Mouse (Mus musculus): ENCODE measurements around the gene Iqca. TPM values are rescaled to one million over a fixed set of nuclear protein-coding genes. Genes with fewer than 3 reads are reported as not detected.

The Iqca gene
- polyA plus RNA-seq, 1 experiment from 2014 or later = not detected

- WGBS = 83% methylated on average over 12 of the region's 12 CpGs
Observed at GRCm38 (mm10) chr1:90180966-90181699, 27.9 kb upstream of the Iqca start.

GRCm38 (mm10) chr1:90180479-90180878 is 27.3 kb upstream of the Iqca start:
- 80% methylated on average over 7 of the region's 7 CpGs for WGBS
- ATAC-seq (ENCODE audit: insufficient read depth, low FRiP score) = no peak

More at GRCm38 (mm10) chr1:90180966-90181699, 27.9 kb upstream of the Iqca start:
- Histone ChIP-seq H3K4me1 (ENCODE audit: control insufficient read depth, insufficient read depth, low read length) (no peaks in the 10 kb centered on the region), H3K27ac (ENCODE audit: low read length) (no peak overlapping the region), H3K9ac (ENCODE audit: low read length) (no peak overlapping the region), H3K36me3 (ENCODE audit: control insufficient read depth, insufficient read depth, low read length) (no peaks in the 10 kb centered on the region), H3K4me3 (replicated peaks; ENCODE audit: low read length) (no peak overlapping the region), H3K4me2 (ENCODE audit: low read depth, low read length) (no peak overlapping the region), H3K27me3 (ENCODE audit: control insufficient read depth, insufficient read depth, low read length) (no peaks in the 10 kb centered on the region), H3K9me3 (replicated peaks; ENCODE audit: control insufficient read depth, low read length) (no peaks in the 10 kb centered on the region)
- ATAC-seq (ENCODE audit: insufficient read depth, low FRiP score) = no peak

GRCm38 (mm10) chr1:90177978-90178377 is 24.8 kb upstream of the Iqca start:
- H3K4me1 ChIP-seq (ENCODE audit: control insufficient read depth, insufficient read depth, low read length) = no peaks in the 10 kb centered on the region
- no peaks in the 10 kb centered on the region for H3K9me3 ChIP-seq (replicated peaks; ENCODE audit: control insufficient read depth, low read length)
- H3K27me3 ChIP-seq (ENCODE audit: control insufficient read depth, insufficient read depth, low read length) = no peaks in the 10 kb centered on the region
- no peak overlapping the region for H3K9ac ChIP-seq (ENCODE audit: low read length)
- ATAC-seq (ENCODE audit: insufficient read depth, low FRiP score) = peak; percentile 71; the same call in 1 of the 2 replicates
- H3K4me3 ChIP-seq (replicated peaks; ENCODE audit: low read length) = no peak overlapping the region
- 34% methylated on average over 5 of the region's 5 CpGs for WGBS
- H3K36me3 ChIP-seq (ENCODE audit: control insufficient read depth, insufficient read depth, low read length) = no peaks in the 10 kb centered on the region
- no peak overlapping the region for H3K4me2 ChIP-seq (ENCODE audit: low read depth, low read length)
- 0 out of 2 replicates have a peak overlapping the region, but pooled peaks have one; percentile 3 for H3K27ac ChIP-seq (ENCODE audit: low read length)

More at GRCm38 (mm10) chr1:90180479-90180878, 27.3 kb upstream of the Iqca start:
- no peak overlapping the region for H3K27ac ChIP-seq (ENCODE audit: low read length)
- H3K4me1 ChIP-seq (ENCODE audit: control insufficient read depth, insufficient read depth, low read length) = no peaks in the 10 kb centered on the region
- H3K27me3 ChIP-seq (ENCODE audit: control insufficient read depth, insufficient read depth, low read length) = no peaks in the 10 kb centered on the region
- no peaks in the 10 kb centered on the region for H3K36me3 ChIP-seq (ENCODE audit: control insufficient read depth, insufficient read depth, low read length)
- no peak overlapping the region for H3K9ac ChIP-seq (ENCODE audit: low read length)
- H3K9me3 ChIP-seq (replicated peaks; ENCODE audit: control insufficient read depth, low read length) = no peaks in the 10 kb centered on the region
- H3K4me3 ChIP-seq (replicated peaks; ENCODE audit: low read length) = no peak overlapping the region
- no peak overlapping the region for H3K4me2 ChIP-seq (ENCODE audit: low read depth, low read length)

GRCm38 (mm10) chr1:90177565-90177964 is 24.4 kb upstream of the Iqca start:
- peak; percentile 63; the same call in 1 of the 2 replicates for ATAC-seq (ENCODE audit: insufficient read depth, low FRiP score)
- no peak overlapping the region for H3K9ac ChIP-seq (ENCODE audit: low read length)

GRCm38 (mm10) chr1:90176223-90176622 is 23.0 kb upstream of the Iqca start:
- H3K9me3 ChIP-seq (replicated peaks; ENCODE audit: control insufficient read depth, low read length) = no peaks in the 10 kb centered on the region
- ATAC-seq (ENCODE audit: insufficient read depth, low FRiP score) = no peak
- H3K4me1 ChIP-seq (ENCODE audit: control insufficient read depth, insufficient read depth, low read length) = no peaks in the 10 kb centered on the region
- no peak overlapping the region for H3K4me2 ChIP-seq (ENCODE audit: low read depth, low read length)
- WGBS = 45% methylated on average over 7 of the region's 7 CpGs
- no peak overlapping the region for H3K4me3 ChIP-seq (replicated peaks; ENCODE audit: low read length)
- H3K36me3 ChIP-seq (ENCODE audit: control insufficient read depth, insufficient read depth, low read length) = no peaks in the 10 kb centered on the region
- no peak overlapping the region for H3K27ac ChIP-seq (ENCODE audit: low read length)
- H3K27me3 ChIP-seq (ENCODE audit: control insufficient read depth, insufficient read depth, low read length) = no peaks in the 10 kb centered on the region
- H3K9ac ChIP-seq (ENCODE audit: low read length) = no peak overlapping the region

More at GRCm38 (mm10) chr1:90177565-90177964, 24.4 kb upstream of the Iqca start:
- no peaks in the 10 kb centered on the region for H3K4me1 ChIP-seq (ENCODE audit: control insufficient read depth, insufficient read depth, low read length)
- H3K4me2 ChIP-seq (ENCODE audit: low read depth, low read length) = no peak overlapping the region
- H3K4me3 ChIP-seq (replicated peaks; ENCODE audit: low read length) = no peak overlapping the region
- H3K9me3 ChIP-seq (replicated peaks; ENCODE audit: control insufficient read depth, low read length) = no peaks in the 10 kb centered on the region
- H3K36me3 ChIP-seq (ENCODE audit: control insufficient read depth, insufficient read depth, low read length) = no peaks in the 10 kb centered on the region
- H3K27ac ChIP-seq (ENCODE audit: low read length) = 0 out of 2 replicates have a peak overlapping the region, but pooled peaks have one; percentile 3
- no peaks in the 10 kb centered on the region for H3K27me3 ChIP-seq (ENCODE audit: control insufficient read depth, insufficient read depth, low read length)

- no peak for ATAC-seq (ENCODE audit: insufficient read depth, low FRiP score)
- H3K36me3 ChIP-seq (ENCODE audit: control insufficient read depth, insufficient read depth, low read length) = no peaks in the 10 kb centered on the region
Observed at GRCm38 (mm10) chr1:90174338-90174737, 21.1 kb upstream of the Iqca start.

GRCm38 (mm10) chr1:90164319-90164718 is 11.1 kb upstream of the Iqca start:
- Histone ChIP-seq H3K4me3 (replicated peaks; ENCODE audit: low read length) (no peak overlapping the region), H3K36me3 (ENCODE audit: control insufficient read depth, insufficient read depth, low read length) (no peaks in the 10 kb centered on the region), H3K4me1 (ENCODE audit: control insufficient read depth, insufficient read depth, low read length) (peaks cover 12% of the 10 kb centered on the region), H3K4me2 (ENCODE audit: low read depth, low read length) (no peak overlapping the region), H3K27ac (ENCODE audit: low read length) (no peak overlapping the region), H3K27me3 (ENCODE audit: control insufficient read depth, insufficient read depth, low read length) (no peaks in the 10 kb centered on the region), H3K9me3 (replicated peaks; ENCODE audit: control insufficient read depth, low read length) (no peaks in the 10 kb centered on the region), H3K9ac (ENCODE audit: low read length) (no peak overlapping the region)
- no peak; the same call in 1 of the 2 replicates for ATAC-seq (ENCODE audit: insufficient read depth, low FRiP score)
- WGBS = 50% methylated on average over 3 of the region's 3 CpGs

More at GRCm38 (mm10) chr1:90174338-90174737, 21.1 kb upstream of the Iqca start:
- no peak overlapping the region for H3K4me3 ChIP-seq (replicated peaks; ENCODE audit: low read length)
- H3K9me3 ChIP-seq (replicated peaks; ENCODE audit: control insufficient read depth, low read length) = no peaks in the 10 kb centered on the region
- no peak overlapping the region for H3K4me2 ChIP-seq (ENCODE audit: low read depth, low read length)
- H3K27me3 ChIP-seq (ENCODE audit: control insufficient read depth, insufficient read depth, low read length) = no peaks in the 10 kb centered on the region
- H3K4me1 ChIP-seq (ENCODE audit: control insufficient read depth, insufficient read depth, low read length) = no peaks in the 10 kb centered on the region
- no peak overlapping the region for H3K9ac ChIP-seq (ENCODE audit: low read length)
- H3K27ac ChIP-seq (ENCODE audit: low read length) = no peak overlapping the region
- 61% methylated on average over 8 of the region's 8 CpGs for WGBS

GRCm38 (mm10) chr1:90163161-90163560 is 10.0 kb upstream of the Iqca start:
- H3K36me3 ChIP-seq (ENCODE audit: control insufficient read depth, insufficient read depth, low read length) = no peaks in the 10 kb centered on the region
- no peaks in the 10 kb centered on the region for H3K9me3 ChIP-seq (replicated peaks; ENCODE audit: control insufficient read depth, low read length)
- H3K27me3 ChIP-seq (ENCODE audit: control insufficient read depth, insufficient read depth, low read length) = no peaks in the 10 kb centered on the region
- 66% methylated on average over 7 of the region's 7 CpGs for WGBS
- no peak overlapping the region for H3K4me2 ChIP-seq (ENCODE audit: low read depth, low read length)
- no peak overlapping the region for H3K9ac ChIP-seq (ENCODE audit: low read length)
- H3K4me1 ChIP-seq (ENCODE audit: control insufficient read depth, insufficient read depth, low read length) = peaks cover 12% of the 10 kb centered on the region
- no peak for ATAC-seq (ENCODE audit: insufficient read depth, low FRiP score)
- H3K4me3 ChIP-seq (replicated peaks; ENCODE audit: low read length) = no peak overlapping the region
- H3K27ac ChIP-seq (ENCODE audit: low read length) = peak overlapping the region; percentile 22; the same call in 1 of the 2 replicates

- Histone ChIP-seq H3K4me2 (ENCODE audit: low read depth, low read length) (peak overlapping the region; percentile 30; the same call in 1 of the 2 replicates), H3K4me3 (replicated peaks; ENCODE audit: low read length) (no peak overlapping the region), H3K4me1 (ENCODE audit: control insufficient read depth, insufficient read depth, low read length) (peaks cover 12% of the 10 kb centered on the region), H3K36me3 (ENCODE audit: control insufficient read depth, insufficient read depth, low read length) (no peaks in the 10 kb centered on the region), H3K9me3 (replicated peaks; ENCODE audit: control insufficient read depth, low read length) (no peaks in the 10 kb centered on the region), H3K27me3 (ENCODE audit: control insufficient read depth, insufficient read depth, low read length) (no peaks in the 10 kb centered on the region), H3K9ac (ENCODE audit: low read length) (no peak overlapping the region), H3K27ac (ENCODE audit: low read length) (no peak overlapping the region; the same call in 1 of the 2 replicates)
- 31% methylated on average over 13 of the region's 13 CpGs for WGBS
- ATAC-seq (ENCODE audit: insufficient read depth, low FRiP score) = peak; percentile 48; the same call in 1 of the 2 replicates
Observed at GRCm38 (mm10) chr1:90162379-90162857, 9.2 kb upstream of the Iqca start.

Data from stomach, embryonic 16.5 days (tissue).